Mouse (Mus musculus) CH12.LX (cell line): Measurements from ENCODE around the gene Gcnt1. TPM values are rescaled to one million over a fixed set of nuclear protein-coding genes. Genes with fewer than 3 reads are reported as not detected.

Experiments used
- DNase-seq: peaks from one replicate; pipeline ENCODE4 v3.0.0-alpha.2; 2013; ENCODE audit errors: extremely low read depth
- H3K27ac ChIP-seq: 2 replicates; pipeline ENCODE4 v1.5.1; 2012; ENCODE audit warnings: low read depth, mild to moderate bottlenecking, control low read depth, moderate library complexity; ENCODE audit not compliant: insufficient read depth
- H3K27me3 ChIP-seq: replicated peaks from 2 replicates; pipeline ENCODE3; 2012; ENCODE audit warnings: inconsistent platforms
- H3K36me3 ChIP-seq, 2 experiments: replicated peaks in 1 of 2; 2 replicates each; pipeline versions ENCODE3 to v1.6.1; 2012; ENCODE audit warnings: inconsistent platforms in 1 of 2, low read length in 1 of 2, mild to moderate bottlenecking in 1 of 2, mixed read lengths in 1 of 2, moderate library complexity in 1 of 2; ENCODE audit not compliant: control insufficient read depth in 1 of 2, insufficient read depth in 1 of 2
- H3K4me1 ChIP-seq, 2 experiments: 2 replicates each; pipeline ENCODE4 v1.6.1; 2012; ENCODE audit warnings: inconsistent platforms in 1 of 2, moderate library complexity in 1 of 2; ENCODE audit not compliant: insufficient read depth in 2 of 2, control insufficient read depth in 1 of 2
- H3K4me2 ChIP-seq: 2 replicates; pipeline ENCODE4 v1.6.1; 2012; ENCODE audit warnings: low read depth, mild to moderate bottlenecking, control low read depth; ENCODE audit not compliant: poor library complexity, insufficient read depth, severe bottlenecking
- H3K4me3 ChIP-seq, 3 experiments: fragments of 150-350 bp in 1 of 3; sonication (generic) in 1 of 3; replicated peaks in 1 of 3; 2 replicates each; pipeline versions ENCODE3 to v1.5.1; 2011 to 2012; ENCODE audit warnings: low read depth in 2 of 3, low read length in 2 of 3, mild to moderate bottlenecking in 2 of 3, moderate library complexity in 2 of 3, control low read depth in 1 of 3, improper control_type of control experiment in 1 of 3, inconsistent platforms in 1 of 3, mixed read lengths in 1 of 3; ENCODE audit not compliant: poor library complexity in 1 of 3
- H3K79me2 ChIP-seq: replicated peaks from 2 replicates; pipeline ENCODE4 v1.6.1; 2012; ENCODE audit warnings: mild to moderate bottlenecking, moderate library complexity; ENCODE audit not compliant: control insufficient read depth, poor library complexity, insufficient read depth, severe bottlenecking; ENCODE audit errors: extremely low read depth
- H3K9ac ChIP-seq: 2 replicates; pipeline ENCODE4 v1.6.1; 2012; ENCODE audit warnings: low read depth, mild to moderate bottlenecking, control low read depth, moderate library complexity; ENCODE audit not compliant: insufficient read depth
- H3K9me3 ChIP-seq: replicated peaks from 2 replicates; pipeline ENCODE3; 2012; ENCODE audit warnings: low read length, inconsistent platforms, mixed read lengths
- CHD2 ChIP-seq: IDR thresholded peaks from 2 replicates; pipeline ENCODE4 v1.6.1; 2011; ENCODE audit warnings: low read length, improper control_type of control experiment
- E2F4 ChIP-seq: IDR thresholded peaks from 2 replicates; pipeline ENCODE4 v1.6.1; 2011; ENCODE audit warnings: low read depth, low read length, improper control_type of control experiment; ENCODE audit not compliant: insufficient replicate concordance
- IRF4 ChIP-seq: IDR thresholded peaks from 2 replicates; pipeline ENCODE4 v1.6.1; 2014; ENCODE audit warnings: low read depth, mild to moderate bottlenecking, inconsistent platforms, low read length, improper control_type of control experiment
- JUND ChIP-seq: conservative IDR thresholded peaks from 2 replicates; pipeline ENCODE4 v1.6.1; 2011; ENCODE audit warnings: low read depth, low read length, improper control_type of control experiment
- KAT2A ChIP-seq: IDR thresholded peaks from 2 replicates; pipeline ENCODE4 v1.6.1; 2012; ENCODE audit warnings: low read length, improper control_type of control experiment, inconsistent platforms; ENCODE audit not compliant: insufficient replicate concordance
- MAFK ChIP-seq: IDR thresholded peaks from 2 replicates; pipeline ENCODE4 v1.6.1; 2011; ENCODE audit warnings: low read length, improper control_type of control experiment; ENCODE audit not compliant: insufficient replicate concordance
- MAX ChIP-seq: IDR thresholded peaks from 2 replicates; pipeline ENCODE4 v1.6.1; 2011; ENCODE audit warnings: low read length, improper control_type of control experiment
- MAZ ChIP-seq: IDR thresholded peaks from 2 replicates; pipeline ENCODE4 v1.6.1; 2012; ENCODE audit warnings: low read depth, mild to moderate bottlenecking, inconsistent platforms, low read length, improper control_type of control experiment, moderate library complexity
- MYC ChIP-seq: IDR thresholded peaks from 2 replicates; pipeline ENCODE4 v1.6.1; 2011; ENCODE audit warnings: low read depth, mild to moderate bottlenecking, improper control_type of control experiment, low read length
- NELFE ChIP-seq: IDR thresholded peaks from 2 replicates; pipeline ENCODE4 v1.6.1; 2011; ENCODE audit warnings: low read depth, low read length, improper control_type of control experiment
- NRF1 ChIP-seq: IDR thresholded peaks from 2 replicates; pipeline ENCODE4 v1.6.1; 2014; ENCODE audit warnings: low read depth, mild to moderate bottlenecking, inconsistent platforms, low read length, improper control_type of control experiment, moderate library complexity
- PAX5 ChIP-seq: IDR thresholded peaks from 2 replicates; pipeline ENCODE4 v1.6.1; 2012; ENCODE audit warnings: low read length, inconsistent platforms, mixed read lengths
- POLR2A ChIP-seq: IDR thresholded peaks from 2 replicates; pipeline ENCODE4 v1.6.1; 2011; ENCODE audit warnings: low read depth, mild to moderate bottlenecking, improper control_type of control experiment, low read length
- POLR2AphosphoS2 ChIP-seq: IDR thresholded peaks from 2 replicates; pipeline ENCODE4 v1.6.1; 2011; ENCODE audit warnings: low read depth, low read length, improper control_type of control experiment
- RAD21 ChIP-seq: IDR thresholded peaks from 2 replicates; pipeline ENCODE4 v1.6.1; 2011; ENCODE audit warnings: low read depth, mild to moderate bottlenecking, low read length, improper control_type of control experiment, moderate library complexity
- RCOR1 ChIP-seq: conservative IDR thresholded peaks from 2 replicates; pipeline ENCODE4 v1.6.1; 2012; ENCODE audit warnings: low read depth, mild to moderate bottlenecking, inconsistent platforms, low read length, improper control_type of control experiment
- SIN3A ChIP-seq: IDR thresholded peaks from 2 replicates; pipeline ENCODE4 v1.6.1; 2012; ENCODE audit warnings: low read length, improper control_type of control experiment, inconsistent platforms
- TCF12 ChIP-seq: IDR thresholded peaks from 2 replicates; pipeline ENCODE4 v1.6.1; 2014; ENCODE audit warnings: low read depth, mild to moderate bottlenecking, inconsistent platforms, low read length, improper control_type of control experiment
- USF2 ChIP-seq: conservative IDR thresholded peaks from 2 replicates; pipeline ENCODE4 v1.6.1; 2011; ENCODE audit warnings: low read depth, low read length, improper control_type of control experiment
- ZC3H11A ChIP-seq: IDR thresholded peaks from 2 replicates; pipeline ENCODE4 v1.6.1; 2012; ENCODE audit warnings: low read depth, mild to moderate bottlenecking, inconsistent platforms, low read length, improper control_type of control experiment
- ZKSCAN1 ChIP-seq: IDR thresholded peaks from 2 replicates; pipeline ENCODE4 v1.6.1; 2012; ENCODE audit warnings: low read depth, inconsistent platforms, low read length, improper control_type of control experiment, borderline replicate concordance
- ZNF384 ChIP-seq: IDR thresholded peaks from 2 replicates; pipeline ENCODE4 v1.6.1; 2012; ENCODE audit warnings: low read depth, low read length, improper control_type of control experiment, inconsistent platforms
- dilution Hi-C: fragments of 300-500 bp; cut with MboI; formaldehyde crosslinking; loops from 2 replicates; pipeline ENCODE4 v1.14.3; 2020; ENCODE audit warnings: low sequenced_read_pairs; ENCODE audit not compliant: extremely low pct_unique_long_range_greater_than_20kb, extremely low pct_ligation_motif_present
- in situ Hi-C: fragments of 300-500 bp; cut with MboI; formaldehyde crosslinking; loops from 3 replicates; pipeline ENCODE4 v1.14.3; 2019; ENCODE audit warnings: low sequenced_read_pairs, low pct_ligation_motif_present, low pct_unique_long_range_greater_than_20kb, mixed read lengths
- polyA plus RNA-seq: library from polyadenylated mRNA; unstranded; fragments of >175 nt; gene quantifications from 2 replicates; pipeline ENCODE4 v1.2.1, GENCODE M21; 2012; ENCODE audit warnings: low read depth; ENCODE audit not compliant: insufficient read length
- total RNA-seq, 2 experiments: library from RNA; depleted of rRNA; stranded (reverse); fragments of 300-350 nt in 1 of 2; fragments of >200 nt in 1 of 2; gene quantifications; 2 replicates each; pipeline ENCODE4 v1.2.3; 2012 to 2014

Gcnt1 gene
- total and polyA plus RNA-seq, 3 experiments, result 4.2 to 7.6 (median 6.6) TPM

DNA sequence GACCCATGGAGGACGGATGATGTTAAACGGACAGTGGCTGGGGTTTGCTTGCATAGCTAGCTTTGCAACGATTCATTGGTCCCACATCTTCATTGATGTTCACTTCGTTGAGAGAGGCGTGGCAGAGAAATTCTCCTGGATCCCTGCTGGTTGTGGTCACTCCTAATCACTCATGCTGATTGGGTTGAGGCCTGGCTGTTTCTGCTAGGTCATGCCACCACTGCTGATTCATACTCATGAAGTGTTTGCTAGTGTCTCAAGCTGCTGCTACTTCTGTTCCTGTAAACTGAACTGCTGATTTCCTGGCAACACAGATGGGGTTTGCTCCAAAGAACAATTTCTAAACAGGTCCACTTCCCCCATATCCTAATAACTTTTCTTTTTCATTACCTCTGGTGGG is 34.2 kb upstream of the Gcnt1 start:
- DNase-seq, result no peak
- Histone ChIP-seq H3K79me2 (no peaks in the 10 kb centered on the region), H3K27ac (no peak overlapping the region), H3K9ac (no peak overlapping the region), H3K4me2 (no peak overlapping the region), H3K27me3 (no peaks in the 10 kb centered on the region), H3K9me3 (peaks cover 2% of the 10 kb centered on the region), H3K4me1 (no peaks in the 10 kb centered on the region), H3K36me3 (no peaks in the 10 kb centered on the region), H3K4me3 (no peak overlapping the region)
- in situ Hi-C loops (no loop called here), dilution Hi-C loops (no loop called here)
- TF ChIP-seq ZKSCAN1, result no peak
- TF ChIP-seq JUND, result no peak
- TF ChIP-seq NRF1, result no peak

DNA sequence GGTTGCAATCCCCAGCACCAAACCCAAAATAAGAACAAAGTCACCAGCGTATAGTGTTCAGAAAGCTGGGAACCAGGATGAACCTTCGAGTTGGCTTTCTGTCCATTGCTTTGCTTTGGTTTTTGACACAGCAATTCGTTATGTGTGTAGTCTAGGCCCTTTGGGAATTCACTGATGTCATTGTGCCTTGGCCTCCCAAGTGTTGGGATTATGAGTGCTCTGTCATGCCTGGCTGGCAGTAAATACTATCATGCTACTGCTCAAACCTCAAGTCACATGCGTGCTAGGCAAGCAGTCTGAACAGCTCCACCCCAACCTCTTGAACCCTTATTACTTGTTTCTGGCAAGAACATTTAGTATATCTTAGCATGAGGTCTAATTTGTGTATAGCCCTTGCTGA is 30.5 kb upstream of the Gcnt1 start:
- dilution Hi-C loops, result no loop called here
- Histone ChIP-seq H3K4me3 (no peak overlapping the region), H3K27ac (no peak overlapping the region), H3K4me1 (no peaks in the 10 kb centered on the region), H3K79me2 (no peaks in the 10 kb centered on the region), H3K36me3 (peaks cover 18 to 25% of the 10 kb centered on the region in 2 experiments), H3K4me2 (no peak overlapping the region), H3K27me3 (no peaks in the 10 kb centered on the region), H3K9ac (no peak overlapping the region), H3K9me3 (peaks cover 2% of the 10 kb centered on the region)
- in situ Hi-C loops, result no loop called here
- DNase-seq, result no peak
- TF ChIP-seq NRF1 (no peak), MAZ (no peak), POLR2AphosphoS2 (no peak), RAD21 (no peak), MYC (no peak), JUND (no peak), ZC3H11A (no peak), PAX5 (no peak), MAFK (no peak), USF2 (no peak), TCF12 (no peak), RCOR1 (no peak)

DNA sequence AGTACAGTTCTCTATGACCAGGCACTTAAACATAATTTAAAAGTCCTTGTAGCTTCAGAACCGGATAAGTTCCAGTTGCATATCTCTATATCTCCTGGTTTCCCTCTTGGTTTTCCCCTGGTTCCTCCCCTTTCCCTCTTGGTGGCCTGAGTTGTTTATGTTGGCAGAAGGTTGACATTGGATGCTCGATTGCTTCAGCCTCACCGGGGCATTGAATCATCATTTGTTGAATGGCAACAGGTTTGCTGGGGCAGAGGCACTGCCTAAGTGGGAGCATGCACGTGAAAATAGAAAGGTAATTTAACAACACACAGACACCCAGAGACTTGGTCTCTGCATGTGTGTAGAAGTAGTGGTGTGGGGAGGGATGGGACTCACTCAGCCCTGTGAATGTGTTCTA is 27.9 kb upstream of the Gcnt1 start:
- H3K4me3 ChIP-seq, result no peak overlapping the region
- DNase-seq, result no peak
- H3K79me2 ChIP-seq, result no peaks in the 10 kb centered on the region
- in situ Hi-C loops (no loop called here), dilution Hi-C loops (no loop called here)
- H3K9ac ChIP-seq, result no peak overlapping the region
- no peak overlapping the region for H3K4me2 ChIP-seq
- H3K9me3 ChIP-seq, result no peaks in the 10 kb centered on the region
- H3K27ac ChIP-seq, result no peak overlapping the region
- peaks cover 28 to 47% of the 10 kb centered on the region in 2 experiments for H3K36me3 ChIP-seq
- H3K4me1 ChIP-seq, result peaks cover 0 to 14% of the 10 kb centered on the region in 2 experiments; a peak in 1 of 4 replicates
- no peak for TF ChIP-seq ZNF384
- TF ChIP-seq KAT2A, result no peak
- no peak for TF ChIP-seq PAX5
- TF ChIP-seq TCF12, result no peak
- no peak for TF ChIP-seq E2F4
- no peak for TF ChIP-seq SIN3A
- no peak for TF ChIP-seq CHD2
- TF ChIP-seq IRF4, result no peak
- TF ChIP-seq POLR2A, result no peak
- TF ChIP-seq ZC3H11A, result no peak
- no peak for TF ChIP-seq NRF1
- TF ChIP-seq MAX, result no peak
- TF ChIP-seq ZKSCAN1, result no peak
- no peak for TF ChIP-seq NELFE
- no peaks in the 10 kb centered on the region for H3K27me3 ChIP-seq
